Mouse (Mus musculus): Measurements from ENCODE around the gene Olfr1026.

Gene Olfr1026

GRCm38 (mm10) chr2:85921258-85921657, at the start of gene Olfr1026:
Olfr1026 (plus strand) TSS chr2:85921558.
- no peak for DNase-seq (ENCODE audit: low spot score in 2 of 2)

GRCm38 (mm10) chr2:85885340-85885739, 36.0 kb upstream of the Olfr1026 start, which contains the start of gene Olfr1023:
Olfr1023 (plus strand) TSS chr2:85885640.
- no peak for DNase-seq (ENCODE audit: low spot score in 2 of 2)

- no peak for DNase-seq (ENCODE audit: low spot score in 2 of 2)
Observed at GRCm38 (mm10) chr2:85904952-85905351, 16.4 kb upstream of the Olfr1026 start, which contains the start of gene Olfr1024. Olfr1024 (minus strand) TSS chr2:85905052.

DNA sequence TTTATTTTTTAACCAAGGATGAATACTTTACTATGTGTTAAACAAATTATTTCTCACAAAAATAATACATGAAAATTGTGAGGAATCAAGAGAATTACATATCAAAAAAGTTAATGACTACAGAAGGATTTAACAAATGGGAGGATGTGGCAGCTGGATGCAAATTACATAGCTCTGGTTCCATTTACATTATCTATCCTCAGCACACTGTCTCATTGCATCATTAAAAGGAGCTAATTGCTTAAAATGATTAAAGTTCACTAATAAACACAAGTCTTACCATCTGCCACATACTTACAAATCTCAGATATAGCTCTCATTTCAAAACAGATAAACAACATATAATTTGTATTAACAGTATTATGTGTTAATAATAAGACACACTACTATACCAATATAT, 8.2 kb upstream of the Olfr1026 start:
- DNase-seq (ENCODE audit: low spot score in 2 of 2): no peak

DNA sequence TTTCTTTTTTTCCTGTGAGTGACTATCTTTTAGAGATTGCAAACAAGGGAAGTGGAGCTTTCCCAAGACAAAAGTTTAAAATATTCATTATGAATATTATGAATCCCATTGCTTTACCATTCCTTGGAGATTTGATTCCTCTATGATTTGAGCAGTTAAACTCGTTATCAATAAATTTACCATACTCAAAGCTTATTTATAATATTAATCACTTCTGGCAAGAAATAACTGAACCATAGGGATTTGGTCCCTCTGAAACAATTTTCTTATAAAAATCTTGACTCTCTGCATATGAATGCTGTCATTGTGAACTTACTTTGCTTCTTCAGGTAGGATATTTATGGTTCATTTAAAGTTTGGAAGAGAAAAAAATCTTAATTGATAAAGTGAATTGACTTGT, 6.5 kb upstream of the Olfr1026 start, which contains the start of gene Olfr1025-ps1:
Gene Olfr1025-ps1, plus strand, starts transcription at position 301 of the 400 bp plus-strand sequence.
- no peak for DNase-seq (ENCODE audit: low spot score in 2 of 2)

DNA sequence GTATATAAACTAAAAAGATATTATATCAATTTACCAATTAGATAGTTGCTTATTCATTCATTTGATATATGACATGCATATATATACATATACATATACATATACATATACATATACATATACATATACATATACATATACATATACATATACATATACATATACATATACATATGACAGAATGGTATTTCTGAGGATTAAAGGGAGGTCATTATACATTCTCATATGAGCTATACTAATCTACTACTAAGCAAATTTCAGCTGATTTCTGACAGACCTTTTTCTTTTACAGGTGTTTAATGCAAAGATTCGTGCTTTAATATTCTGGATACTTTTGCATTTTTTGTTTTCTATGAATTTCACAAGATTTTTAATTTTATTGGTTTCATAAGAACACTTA, 28.8 kb downstream of the Olfr1026 start, which contains the start of gene Olfr1028:
Gene Olfr1028, plus strand, starts transcription at position 301 of the 400 bp plus-strand sequence.
- DNase-seq (ENCODE audit: low spot score in 2 of 2): no peak

- DNase-seq (ENCODE audit: low spot score in 2 of 2): no peak
Observed at GRCm38 (mm10) chr2:85973595-85973994, 52.2 kb downstream of the Olfr1026 start, which contains the start of gene Olfr1029. Olfr1029 (plus strand) TSS chr2:85973895.
